Mouse (Mus musculus) spleen, adult 2 months (tissue): ENCODE measurements at regions not wholly inside any gene's neighbourhood (a gene's known extent, or its start where the extent isn't known, plus 50 kb on each side); places are given as distances from the start of the nearest gene placed in this dataset.

Source experiments
- CTCF ChIP-seq: fragments of 200-500 bp; IDR thresholded peaks from 2 replicates; pipeline ENCODE4 v1.5.1; 2011; ENCODE audit warnings: mild to moderate bottlenecking, inconsistent platforms; ENCODE audit not compliant: insufficient read depth, insufficient read length, insufficient replicate concordance; ENCODE audit errors: extremely low read depth
- POLR2A ChIP-seq: fragments of 200-500 bp; IDR thresholded peaks from 2 replicates; pipeline ENCODE4 v1.6.1; 2011; ENCODE audit warnings: low read depth, low read length, inconsistent platforms

GRCm38 (mm10) chr2:169222264-169222663, 266.9 kb upstream of the Zfp64 start:
- TF ChIP-seq CTCF, result no peak
- no peak for TF ChIP-seq POLR2A
